Mouse (Mus musculus): ENCODE results near the gene Dmap1. TPM values are rescaled to one million over a fixed set of nuclear protein-coding genes. Genes with fewer than 3 reads are reported as not detected.

Gene Dmap1
- polyA plus RNA-seq, 1 experiment, result 17.9 TPM

DNA sequence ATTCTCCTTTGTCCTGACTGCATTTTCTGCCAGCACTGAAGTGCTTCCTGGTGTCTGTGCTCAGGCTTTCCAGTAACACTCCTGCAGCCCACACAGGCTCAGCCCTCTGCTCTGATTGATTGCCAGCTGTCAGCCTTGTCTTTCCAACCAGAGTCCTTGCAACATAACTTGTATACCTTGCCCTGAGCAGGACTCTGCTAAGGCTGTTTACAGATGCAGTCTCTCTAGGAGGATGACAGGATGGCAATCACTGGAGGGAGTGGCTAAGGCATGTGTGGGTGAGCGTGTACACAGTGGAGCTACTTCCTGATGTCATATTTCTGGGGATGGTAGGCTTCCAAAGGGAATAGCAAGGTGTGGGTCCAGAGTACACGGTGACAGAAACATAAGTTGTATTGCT lies 36.2 kb downstream of the Dmap1 start:
- H3K4me3 ChIP-seq (ENCODE audit: insufficient read depth, low read length), result no peak overlapping the region
- no peak for TF ChIP-seq POLR2A (IDR thresholded peaks at IDR 0.05; ENCODE audit: borderline replicate concordance, low read depth, low read length)
- no peak for TF ChIP-seq CTCF (IDR thresholded peaks at IDR 0.05; ENCODE audit: low read depth, low read length)
- H3K4me1 ChIP-seq (ENCODE audit: control insufficient read depth, insufficient read depth, low read length), result 0 out of 2 replicates have a peak, but pooled peaks cover 4% of the 10 kb centered on the region
- H3K27ac ChIP-seq (ENCODE audit: insufficient read depth, low read depth, low read length), result no peak overlapping the region

GRCm38 (mm10) chr4:117645031-117645435 lies 37.0 kb downstream of the Dmap1 start:
- TF ChIP-seq CTCF (IDR thresholded peaks at IDR 0.05; ENCODE audit: low read depth, low read length), result no peak
- no peak for TF ChIP-seq POLR2A (IDR thresholded peaks at IDR 0.05; ENCODE audit: borderline replicate concordance, low read depth, low read length)
- H3K4me1 ChIP-seq (ENCODE audit: control insufficient read depth, insufficient read depth, low read length), result 0 out of 2 replicates have a peak, but pooled peaks cover 5% of the 10 kb centered on the region
- H3K4me3 ChIP-seq (ENCODE audit: insufficient read depth, low read length), result no peak overlapping the region
- no peak overlapping the region for H3K27ac ChIP-seq (ENCODE audit: insufficient read depth, low read depth, low read length)

GRCm38 (mm10) chr4:117641804-117642203 lies 40.3 kb downstream of the Dmap1 start:
- Histone ChIP-seq H3K4me1 (ENCODE audit: control insufficient read depth, insufficient read depth, low read length) (0 out of 2 replicates have a peak, but pooled peaks cover 5% of the 10 kb centered on the region), H3K4me3 (ENCODE audit: insufficient read depth, low read length) (no peak overlapping the region), H3K27ac (ENCODE audit: insufficient read depth, low read depth, low read length) (no peak overlapping the region)
- TF ChIP-seq POLR2A (IDR thresholded peaks at IDR 0.05; ENCODE audit: borderline replicate concordance, low read depth, low read length), result no peak
- no peak for TF ChIP-seq CTCF (IDR thresholded peaks at IDR 0.05; ENCODE audit: low read depth, low read length)

- Histone ChIP-seq H3K4me1 (ENCODE audit: control insufficient read depth, insufficient read depth, low read length) (0 out of 2 replicates have a peak, but pooled peaks cover 5% of the 10 kb centered on the region), H3K4me3 (ENCODE audit: insufficient read depth, low read length) (no peak overlapping the region), H3K27ac (ENCODE audit: insufficient read depth, low read depth, low read length) (no peak overlapping the region)
- no peak for TF ChIP-seq POLR2A (IDR thresholded peaks at IDR 0.05; ENCODE audit: borderline replicate concordance, low read depth, low read length)
- TF ChIP-seq CTCF (IDR thresholded peaks at IDR 0.05; ENCODE audit: low read depth, low read length), result no peak
Observed at GRCm38 (mm10) chr4:117640925-117641703, 41.0 kb downstream of the Dmap1 start.

DNA sequence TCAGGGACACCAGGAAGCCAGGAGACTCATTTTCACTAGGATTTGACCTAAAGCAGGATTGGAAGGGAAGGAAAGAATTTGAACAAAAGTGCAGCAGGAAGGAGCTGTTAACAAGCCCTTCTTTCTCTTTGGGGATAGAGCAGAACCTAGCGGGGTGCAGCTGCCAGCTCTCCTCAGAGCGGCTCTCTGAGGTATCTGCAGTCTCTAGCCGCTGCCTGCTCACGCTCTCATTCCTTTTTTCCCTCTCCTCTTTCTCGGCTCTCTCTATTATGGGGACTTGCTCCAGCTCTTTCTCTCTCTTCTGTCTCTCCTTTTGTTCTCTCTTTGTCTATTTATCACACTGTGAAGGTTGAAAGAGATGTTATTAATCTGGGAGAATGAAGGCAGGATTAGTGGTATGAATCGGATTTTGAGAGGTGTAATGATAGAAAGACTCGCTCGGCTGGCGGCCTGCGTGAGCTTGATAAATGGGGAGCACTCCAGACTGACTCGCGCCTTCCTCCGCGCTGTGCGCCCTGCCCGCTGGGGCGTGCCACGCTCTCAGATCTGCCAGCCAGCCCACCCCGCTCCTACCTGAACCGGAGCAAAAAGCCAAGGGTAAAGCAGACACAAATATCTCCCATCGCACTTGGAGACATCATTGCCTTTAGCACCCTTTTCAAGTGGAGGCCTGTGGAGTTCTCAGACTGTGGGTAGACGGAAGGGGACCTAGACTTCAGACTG lies 45.0 kb downstream of the Dmap1 start:
- H3K4me1 ChIP-seq (ENCODE audit: control insufficient read depth, insufficient read depth, low read length), result 0 out of 2 replicates have a peak, but pooled peaks cover 5% of the 10 kb centered on the region
- TF ChIP-seq CTCF (IDR thresholded peaks at IDR 0.05; ENCODE audit: low read depth, low read length), result no peak
- TF ChIP-seq POLR2A (IDR thresholded peaks at IDR 0.05; ENCODE audit: borderline replicate concordance, low read depth, low read length), result no peak
- H3K27ac ChIP-seq (ENCODE audit: insufficient read depth, low read depth, low read length), result no peak overlapping the region
- H3K4me3 ChIP-seq (ENCODE audit: insufficient read depth, low read length), result no peak overlapping the region

- H3K4me3 ChIP-seq (ENCODE audit: insufficient read depth, low read length), result no peak overlapping the region
- TF ChIP-seq POLR2A (IDR thresholded peaks at IDR 0.05; ENCODE audit: borderline replicate concordance, low read depth, low read length) (no peak), CTCF (IDR thresholded peaks at IDR 0.05; ENCODE audit: low read depth, low read length) (no peak)
- H3K27ac ChIP-seq (ENCODE audit: insufficient read depth, low read depth, low read length), result no peak overlapping the region
- 0 out of 2 replicates have a peak, but pooled peaks cover 4% of the 10 kb centered on the region for H3K4me1 ChIP-seq (ENCODE audit: control insufficient read depth, insufficient read depth, low read length)
Observed at GRCm38 (mm10) chr4:117636152-117636551, 45.9 kb downstream of the Dmap1 start.

GRCm38 (mm10) chr4:117634642-117635041 lies 47.4 kb downstream of the Dmap1 start:
- H3K27ac ChIP-seq (ENCODE audit: insufficient read depth, low read depth, low read length), result no peak overlapping the region
- H3K4me3 ChIP-seq (ENCODE audit: insufficient read depth, low read length), result no peak overlapping the region
- TF ChIP-seq CTCF (IDR thresholded peaks at IDR 0.05; ENCODE audit: low read depth, low read length), result no peak
- no peak for TF ChIP-seq POLR2A (IDR thresholded peaks at IDR 0.05; ENCODE audit: borderline replicate concordance, low read depth, low read length)
- no peaks in the 10 kb centered on the region for H3K4me1 ChIP-seq (ENCODE audit: control insufficient read depth, insufficient read depth, low read length)

- no peaks in the 10 kb centered on the region for H3K4me1 ChIP-seq (ENCODE audit: control insufficient read depth, insufficient read depth, low read length)
- H3K27ac ChIP-seq (ENCODE audit: insufficient read depth, low read depth, low read length), result no peak overlapping the region
- TF ChIP-seq CTCF (IDR thresholded peaks at IDR 0.05; ENCODE audit: low read depth, low read length) (no peak), POLR2A (IDR thresholded peaks at IDR 0.05; ENCODE audit: borderline replicate concordance, low read depth, low read length) (no peak)
- no peak overlapping the region for H3K4me3 ChIP-seq (ENCODE audit: insufficient read depth, low read length)
Observed at GRCm38 (mm10) chr4:117633527-117633926, 48.5 kb downstream of the Dmap1 start.

- Histone ChIP-seq H3K4me3 (ENCODE audit: insufficient read depth, low read length) (no peak overlapping the region), H3K4me1 (ENCODE audit: control insufficient read depth, insufficient read depth, low read length) (no peaks in the 10 kb centered on the region), H3K27ac (ENCODE audit: insufficient read depth, low read depth, low read length) (no peak overlapping the region)
- TF ChIP-seq CTCF (IDR thresholded peaks at IDR 0.05; ENCODE audit: low read depth, low read length) (no peak), POLR2A (IDR thresholded peaks at IDR 0.05; ENCODE audit: borderline replicate concordance, low read depth, low read length) (no peak)
Observed at GRCm38 (mm10) chr4:117630053-117630670, 51.9 kb downstream of the Dmap1 start.
